Mouse (Mus musculus) fibroblast of lung, adult 2 months (primary cell): ENCODE data around the gene Egf.
"Not testable (repeated sequence)": the region's sequence is repeated elsewhere in the genome, so short reads cannot be mapped to it uniquely, and the experiment has no call there.

Experiments
- DNase-seq: peaks from one replicate; pipeline ENCODE4 v3.0.0-alpha.2; 2011; ENCODE audit warnings: low read depth

The Egf gene

DNA sequence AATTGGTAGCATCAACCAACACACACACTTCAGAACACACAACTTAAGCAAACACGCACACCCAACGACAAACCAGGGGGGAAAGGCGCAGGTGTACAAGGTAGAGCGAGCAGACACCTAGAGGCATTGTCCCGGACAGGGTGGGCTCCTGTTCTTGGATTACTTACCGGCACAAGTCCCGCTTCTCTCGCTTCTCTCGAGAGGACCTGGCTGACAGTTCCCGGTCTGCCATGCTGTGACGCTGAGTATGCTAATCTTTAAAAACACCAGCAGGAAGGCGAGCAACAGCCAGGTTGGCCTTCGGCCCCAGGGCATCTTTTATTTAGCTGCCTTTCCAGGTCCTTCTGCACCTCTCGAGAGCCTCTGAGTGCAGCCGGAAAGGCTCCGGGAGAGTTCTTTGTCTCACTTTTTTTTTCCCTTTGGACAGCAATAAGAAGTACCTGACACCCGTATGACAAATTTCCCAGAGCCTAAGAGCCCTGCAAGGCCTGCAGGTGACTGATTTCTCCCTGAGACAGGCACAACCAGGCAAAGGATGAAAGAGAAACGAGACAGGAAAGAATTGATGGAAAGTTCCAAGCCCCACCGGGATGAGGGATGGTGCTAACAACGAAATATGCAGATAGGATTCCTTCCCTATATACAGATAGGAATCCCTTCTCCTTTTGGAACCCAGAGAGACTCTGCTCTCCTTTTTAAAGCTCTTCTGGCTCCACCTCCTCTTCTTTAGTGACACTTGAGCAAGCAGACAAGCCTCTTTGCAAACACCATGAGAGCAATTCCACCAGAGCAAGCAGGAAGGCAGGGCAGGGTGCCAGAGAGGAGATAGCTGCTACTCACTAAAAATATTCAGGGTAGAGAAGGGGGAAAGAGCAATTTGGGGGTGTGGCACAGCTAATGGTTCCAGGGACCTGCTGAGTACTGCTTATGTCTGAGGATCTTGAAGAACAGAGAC, at the start of gene Egf:
Gene Egf (minus strand): TSS at position 667 of the 955 bp plus-strand sequence.
- no peak for DNase-seq

- DNase-seq = no peak
These were observed 48.6 kb upstream of the Egf start, which contains the start of gene Lrit3 for GRCm38 (mm10) chr3:129803765-129804164. TSS of gene Lrit3 (minus strand) at chr3:129804030.

DNA sequence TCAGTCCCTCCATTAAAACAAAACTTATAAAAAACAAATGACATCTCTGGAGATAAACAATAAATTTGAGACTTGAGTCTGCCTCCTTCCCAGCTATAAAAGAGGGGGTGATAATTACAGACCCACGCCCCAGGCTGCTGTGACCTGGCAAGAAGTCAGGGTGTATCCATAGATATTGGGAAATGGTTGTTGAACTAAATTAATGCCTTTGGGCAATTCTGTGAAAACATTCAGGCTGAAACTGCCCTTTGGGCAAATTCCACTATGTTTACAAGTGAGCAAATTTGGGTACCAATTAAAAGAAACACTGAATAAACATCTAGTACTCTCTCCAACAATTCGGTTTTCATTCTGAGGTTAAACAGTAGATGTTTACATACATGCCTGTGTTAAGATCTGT, 43.9 kb upstream of the Egf start:
- no peak for DNase-seq

GRCm38 (mm10) chr3:129798551-129798950, 43.4 kb upstream of the Egf start:
- DNase-seq = no peak

GRCm38 (mm10) chr3:129797341-129797740, 42.2 kb upstream of the Egf start:
- DNase-seq = no peak

DNA sequence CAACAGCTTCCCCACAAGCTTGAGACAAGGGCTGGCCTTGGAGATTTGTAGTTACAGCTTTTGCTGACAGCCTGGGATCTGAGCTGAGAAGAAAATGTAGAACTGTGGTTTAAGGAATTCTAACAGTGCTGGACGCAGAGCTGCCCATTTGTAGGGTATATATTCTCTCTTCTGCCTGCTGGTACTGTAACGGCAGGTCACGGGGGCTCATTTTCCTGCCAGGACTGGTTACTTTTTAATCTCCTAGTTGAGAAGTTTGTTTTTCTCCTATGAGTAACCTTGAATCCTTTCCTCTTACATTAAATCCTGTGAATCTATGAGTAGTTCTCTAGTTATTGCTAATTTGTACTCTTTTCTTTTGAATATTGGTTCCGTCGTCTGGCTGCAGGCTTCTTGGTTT, 38.7 kb upstream of the Egf start:
- no peak for DNase-seq

DNA sequence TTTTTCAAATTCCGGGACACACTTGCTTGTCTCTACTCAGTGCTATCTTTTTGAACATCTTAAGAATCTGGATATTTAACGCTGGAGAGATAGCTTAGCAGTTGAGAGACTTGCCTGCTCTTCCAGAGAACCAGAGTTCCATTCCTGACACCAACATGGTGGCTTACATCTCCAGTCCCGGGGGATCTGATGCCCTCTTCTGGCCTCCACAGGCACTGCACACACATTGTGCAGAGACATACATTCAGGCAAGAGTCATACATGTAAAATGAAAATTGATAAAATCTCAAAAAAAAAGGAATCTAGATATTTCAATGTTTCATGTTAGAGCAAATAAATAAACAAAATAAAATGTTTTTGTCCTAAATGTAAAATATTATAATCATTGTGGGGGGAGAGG, 27.6 kb upstream of the Egf start:
- no peak for DNase-seq

- no peak for DNase-seq
These were observed 26.3 kb upstream of the Egf start for GRCm38 (mm10) chr3:129781435-129781834.

GRCm38 (mm10) chr3:129771210-129771609, 16.1 kb upstream of the Egf start:
- no peak for DNase-seq

DNA sequence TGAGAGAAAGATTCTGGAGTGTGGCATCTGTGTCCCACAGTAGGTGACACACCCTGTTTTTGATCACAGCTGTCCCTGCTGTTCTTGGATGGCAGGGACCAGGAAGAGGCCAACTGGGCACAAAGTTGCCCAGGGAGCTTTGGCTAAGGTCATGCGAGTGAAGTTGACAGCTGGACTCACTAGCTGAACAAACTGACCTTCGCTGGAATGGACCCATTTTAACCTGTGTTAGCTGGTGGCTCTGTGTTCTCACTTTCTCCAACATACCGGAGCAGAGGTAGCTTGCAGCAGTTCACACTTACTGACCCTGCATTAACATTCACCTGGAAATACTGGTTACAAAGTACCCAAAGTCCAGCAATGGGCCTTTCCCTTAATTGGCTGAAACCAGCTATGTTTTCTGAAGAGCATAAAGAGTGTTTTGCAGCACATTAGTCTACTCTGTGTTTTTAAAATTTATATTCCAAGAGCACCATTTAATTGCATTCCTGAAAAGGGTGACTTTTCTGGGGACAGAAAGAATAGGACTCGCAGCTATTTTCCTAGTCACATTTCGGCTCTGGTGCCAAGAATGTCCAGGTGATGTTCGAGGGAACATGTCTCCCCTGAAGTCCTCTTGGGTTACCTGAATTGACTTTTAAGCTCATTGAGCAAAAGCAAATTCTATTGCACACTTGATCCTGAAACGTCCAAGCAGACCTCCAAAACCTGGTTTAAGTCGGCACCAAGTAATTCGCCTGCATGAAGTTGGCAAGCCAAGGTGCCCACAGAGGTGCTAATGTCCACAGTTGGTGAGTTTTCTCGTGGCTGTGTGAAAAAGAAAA, 12.1 kb upstream of the Egf start:
- no peak for DNase-seq

- DNase-seq = no peak
These were observed 11.0 kb upstream of the Egf start for GRCm38 (mm10) chr3:129766106-129766505.

- not testable (repeated sequence) for DNase-seq
These were observed 2.5 kb upstream of the Egf start for GRCm38 (mm10) chr3:129757599-129757998.

DNA sequence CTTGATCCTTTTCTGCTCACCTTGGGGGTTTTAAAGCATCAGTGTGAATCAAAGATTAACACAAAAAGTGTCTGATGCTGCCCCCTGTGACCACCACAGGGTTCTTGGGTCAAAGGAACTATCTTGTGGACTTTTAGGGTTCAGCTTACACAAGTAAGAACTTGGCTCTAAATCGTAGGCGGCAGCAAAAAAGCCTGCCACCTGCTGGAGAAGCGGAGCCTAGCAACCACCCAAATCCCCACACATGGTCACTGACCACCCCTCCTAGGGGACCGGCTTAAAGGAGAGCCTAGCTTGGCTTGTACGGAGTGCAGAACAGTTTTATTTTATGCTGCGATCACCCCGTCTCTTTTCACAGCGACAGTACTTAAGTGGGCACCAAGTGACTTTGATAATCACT, 10.3 kb downstream of the Egf start:
- DNase-seq = no peak

GRCm38 (mm10) chr3:129742781-129743180, 12.3 kb downstream of the Egf start:
- DNase-seq = no peak

GRCm38 (mm10) chr3:129738291-129739183, 16.6 kb downstream of the Egf start:
- DNase-seq = no peak

DNA sequence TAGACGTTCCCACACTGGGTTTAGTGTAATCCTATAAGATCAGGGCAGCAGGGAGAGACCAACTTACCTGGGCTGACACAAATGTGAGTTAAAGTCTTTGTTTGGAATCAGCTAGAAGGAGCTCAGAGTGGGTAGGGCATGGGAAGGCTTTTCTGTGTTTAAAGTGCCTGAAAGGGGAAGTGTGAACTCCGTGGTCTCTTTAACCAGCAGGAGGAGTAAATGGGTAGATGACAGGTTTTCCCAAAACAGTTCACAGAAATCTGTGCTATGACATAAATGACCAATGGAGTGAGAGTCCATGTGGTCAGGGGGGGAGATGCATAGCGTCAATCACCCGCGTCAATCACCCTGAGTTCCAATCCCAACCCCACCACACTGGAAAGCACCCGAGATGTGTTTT, 23.5 kb downstream of the Egf start:
- no peak for DNase-seq

DNA sequence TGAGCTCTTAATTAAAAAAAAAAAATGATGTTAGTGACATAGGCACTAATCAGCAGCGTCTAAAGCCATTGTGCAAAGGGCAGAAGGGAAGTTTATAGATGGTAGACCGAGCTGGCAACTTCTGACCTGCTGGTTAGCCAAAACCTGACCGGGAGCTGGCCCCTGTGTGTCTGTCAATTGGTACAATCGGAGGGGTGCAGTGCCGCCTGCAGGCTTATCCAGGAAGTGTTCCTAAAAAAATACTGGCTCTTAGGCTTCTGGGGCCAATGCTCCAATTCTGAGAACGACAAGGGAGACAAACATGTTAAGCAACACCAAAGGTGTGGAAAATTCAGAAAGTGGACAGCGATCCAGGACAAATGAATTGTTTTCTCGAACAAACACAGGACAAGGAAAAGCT, 24.7 kb downstream of the Egf start:
- no peak for DNase-seq

GRCm38 (mm10) chr3:129729916-129730315, 25.2 kb downstream of the Egf start:
- no peak for DNase-seq

- no peak for DNase-seq
These were observed 29.5 kb downstream of the Egf start for GRCm38 (mm10) chr3:129725592-129725991.

DNA sequence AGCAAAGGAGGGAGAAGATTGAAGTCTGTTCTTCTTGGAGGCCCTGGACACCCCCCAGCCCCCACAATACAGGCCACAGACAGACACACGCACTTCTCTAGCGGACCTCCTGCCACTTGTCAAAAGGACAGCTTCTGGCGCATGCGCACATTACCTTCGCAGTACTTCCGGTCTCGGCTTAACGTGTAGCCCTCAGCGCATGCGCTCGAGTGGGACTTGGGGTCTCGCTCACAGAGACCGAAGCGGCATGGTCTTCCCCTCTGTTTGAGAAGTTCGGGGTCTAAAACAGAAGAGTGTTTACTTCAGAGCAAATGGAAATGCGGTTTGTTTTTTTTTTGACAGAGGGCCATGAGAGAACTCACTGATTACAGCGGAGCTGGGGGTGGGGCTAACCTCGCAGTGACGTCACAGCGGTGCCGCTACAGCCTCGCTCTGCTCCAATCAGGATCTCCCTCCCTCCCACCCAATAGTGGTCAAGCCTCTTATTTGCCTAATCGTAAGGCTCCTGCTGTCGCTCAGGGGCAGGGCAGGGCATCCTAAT, 30.1 kb downstream of the Egf start:
- peak; percentile 86 for DNase-seq

DNA sequence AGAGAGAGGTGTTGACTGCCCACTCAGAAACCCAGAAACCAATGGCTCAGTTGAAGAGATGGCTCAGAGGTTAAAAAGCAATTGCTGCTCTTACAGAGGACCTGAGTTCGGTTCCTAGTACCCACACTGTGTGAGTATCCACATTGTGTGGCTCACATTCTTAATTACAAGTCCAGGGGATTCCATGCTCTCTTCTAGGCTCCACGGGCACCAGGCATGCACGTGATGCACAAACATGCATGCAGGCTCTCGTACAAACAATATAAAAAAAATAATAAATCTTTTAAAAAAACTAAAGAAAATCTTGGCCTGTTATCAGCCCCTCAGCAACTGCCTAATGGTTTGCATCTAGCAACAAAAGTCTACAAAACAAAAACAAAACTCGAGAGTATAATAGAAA, 30.6 kb downstream of the Egf start:
- no peak for DNase-seq

DNA sequence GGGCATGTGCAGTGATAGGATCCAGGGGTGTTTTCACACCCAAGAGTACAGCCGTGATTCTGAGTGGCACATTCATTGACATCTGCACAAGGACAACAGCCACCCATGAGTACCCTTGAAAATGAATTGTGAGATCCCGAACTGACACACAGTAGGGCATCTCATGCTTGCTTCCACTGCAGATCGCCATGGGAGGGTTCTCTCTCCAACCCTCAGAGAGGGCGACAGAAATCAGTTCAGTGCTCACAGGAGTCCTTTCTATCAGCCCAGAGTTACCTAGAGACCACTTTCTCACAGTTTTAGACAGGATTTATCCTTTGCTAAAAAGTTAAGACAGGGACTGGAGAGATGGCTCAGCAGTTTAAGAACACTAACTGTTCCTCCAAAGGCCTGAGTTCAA, 31.8 kb downstream of the Egf start:
- DNase-seq = no peak
